Mouse (Mus musculus) hindbrain, embryonic 12.5 days (tissue): ENCODE data around the gene Naxd. TPM values are rescaled to one million over a fixed set of nuclear protein-coding genes. Genes with fewer than 3 reads are reported as not detected.
A peak's percentile ranks its signal among the peaks of the same experiment; 100 is the strongest.

Source experiments
- ATAC-seq: fragments of 200-750 bp; cut with Nextera tagmentation; 2 replicates; pipeline ENCODE4 v1.8.0; 2017; ENCODE audit warnings: moderate TSS enrichment; ENCODE audit not compliant: low FRiP score
- H3K27ac ChIP-seq: fragments of 300-500 bp; sonication (generic); 2 replicates; pipeline ENCODE4 v1.5.1; 2016; ENCODE audit warnings: mild to moderate bottlenecking
- H3K27me3 ChIP-seq: fragments of 300-500 bp; sonication (generic); 2 replicates; pipeline ENCODE4 v1.6.1; 2016; ENCODE audit warnings: mild to moderate bottlenecking
- H3K36me3 ChIP-seq: fragments of 300-500 bp; sonication (generic); 2 replicates; pipeline ENCODE4 v1.6.1; 2016; ENCODE audit warnings: mild to moderate bottlenecking
- H3K4me1 ChIP-seq: fragments of 300-500 bp; sonication (generic); 2 replicates; pipeline ENCODE4 v1.6.1; 2016
- H3K4me2 ChIP-seq: fragments of 300-500 bp; sonication (generic); replicated peaks from 2 replicates; pipeline ENCODE4 v1.6.1; 2016; ENCODE audit warnings: mild to moderate bottlenecking
- H3K4me3 ChIP-seq: fragments of 300-500 bp; sonication (generic); 2 replicates; pipeline ENCODE4 v1.5.1; 2016; ENCODE audit warnings: mild to moderate bottlenecking
- H3K9ac ChIP-seq: fragments of 300-500 bp; sonication (generic); 2 replicates; pipeline ENCODE4 v1.6.1; 2016; ENCODE audit warnings: mild to moderate bottlenecking, moderate library complexity
- H3K9me3 ChIP-seq: fragments of 300-500 bp; sonication (generic); replicated peaks from 2 replicates; pipeline ENCODE4 v1.6.1; 2016; ENCODE audit warnings: mild to moderate bottlenecking
- WGBS: fragments of 180-500 bp; shearing (Covaris S2); methylation state at CpG from one replicate; pipeline ENCODE4 v1.1.7; 2016; 5-methylcytosine and 5-hydroxymethylcytosine counted together
- polyA plus RNA-seq: library from polyadenylated mRNA; unstranded; fragments of >200 nt; fragmentation: Nextera tagmentation; extraction: Ambion mirVana; gene quantifications from 2 replicates; pipeline ENCODE4 v1.2.1, GENCODE M21; 2016

Gene Naxd
- polyA plus RNA-seq, 1 experiment from 2014 or later: 121 TPM

- Histone ChIP-seq H3K9me3 (no peaks in the 10 kb centered on the region), H3K4me3 (no peak overlapping the region), H3K9ac (no peak overlapping the region), H3K36me3 (peaks cover 29% of the 10 kb centered on the region), H3K4me1 (no peaks in the 10 kb centered on the region), H3K27me3 (no peaks in the 10 kb centered on the region), H3K27ac (no peak overlapping the region), H3K4me2 (no peak overlapping the region)
- WGBS: 94% methylated on average over 3 of the region's 3 CpGs
- no peak for ATAC-seq
These were observed 26.0 kb downstream of the Naxd start for GRCm38 (mm10) chr8:11523331-11523730.

- Histone ChIP-seq H3K4me1 (0 out of 2 replicates have a peak, but pooled peaks cover 3% of the 10 kb centered on the region), H3K27me3 (no peaks in the 10 kb centered on the region), H3K9ac (no peak overlapping the region), H3K27ac (no peak overlapping the region), H3K4me3 (no peak overlapping the region), H3K4me2 (no peak overlapping the region), H3K36me3 (peaks cover 24% of the 10 kb centered on the region; the same call in 1 of the 2 replicates), H3K9me3 (no peaks in the 10 kb centered on the region)
- ATAC-seq: no peak
- 74% methylated on average over 18 of the region's 18 CpGs for WGBS
These were observed 33.0 kb downstream of the Naxd start for GRCm38 (mm10) chr8:11530155-11530770.

GRCm38 (mm10) chr8:11530849-11531248 lies 33.5 kb downstream of the Naxd start:
- Histone ChIP-seq H3K36me3 (peaks cover 24% of the 10 kb centered on the region; the same call in 1 of the 2 replicates), H3K4me2 (no peak overlapping the region), H3K27ac (no peak overlapping the region), H3K4me1 (0 out of 2 replicates have a peak, but pooled peaks cover 3% of the 10 kb centered on the region), H3K4me3 (no peak overlapping the region), H3K27me3 (no peaks in the 10 kb centered on the region), H3K9ac (no peak overlapping the region), H3K9me3 (no peaks in the 10 kb centered on the region)
- WGBS: 57% methylated on average over 4 of the region's 4 CpGs
- no peak for ATAC-seq

GRCm38 (mm10) chr8:11534494-11534893 lies 37.2 kb downstream of the Naxd start:
- Histone ChIP-seq H3K4me2 (no peak overlapping the region), H3K36me3 (peaks cover 38% of the 10 kb centered on the region)
- no peak for ATAC-seq

GRCm38 (mm10) chr8:11539049-11539448 lies 41.7 kb downstream of the Naxd start:
- no peak overlapping the region for H3K4me3 ChIP-seq
- WGBS: 88% methylated on average over 4 of the region's 4 CpGs
- H3K27me3 ChIP-seq: no peaks in the 10 kb centered on the region
- H3K4me2 ChIP-seq: no peak overlapping the region
- H3K27ac ChIP-seq: no peak overlapping the region
- 0 out of 2 replicates have a peak, but pooled peaks cover 3% of the 10 kb centered on the region for H3K4me1 ChIP-seq
- no peak overlapping the region for H3K9ac ChIP-seq
- H3K9me3 ChIP-seq: no peaks in the 10 kb centered on the region
- ATAC-seq: no peak
- H3K36me3 ChIP-seq: peaks cover 45% of the 10 kb centered on the region

More at GRCm38 (mm10) chr8:11534494-11534893, 37.2 kb downstream of the Naxd start:
- H3K27ac ChIP-seq: no peak overlapping the region
- H3K9me3 ChIP-seq: no peaks in the 10 kb centered on the region
- WGBS: 35% methylated on average over 9 of the region's 9 CpGs
- H3K9ac ChIP-seq: no peak overlapping the region
- H3K4me1 ChIP-seq: 0 out of 2 replicates have a peak, but pooled peaks cover 3% of the 10 kb centered on the region
- H3K27me3 ChIP-seq: no peaks in the 10 kb centered on the region
- no peak overlapping the region for H3K4me3 ChIP-seq

GRCm38 (mm10) chr8:11540182-11540581 lies 42.9 kb downstream of the Naxd start:
- ATAC-seq: no peak
- H3K4me1 ChIP-seq: no peaks in the 10 kb centered on the region
- no peak overlapping the region for H3K4me2 ChIP-seq
- no peak overlapping the region for H3K27ac ChIP-seq
- no peak overlapping the region for H3K4me3 ChIP-seq
- H3K9ac ChIP-seq: no peak overlapping the region
- H3K9me3 ChIP-seq: no peaks in the 10 kb centered on the region
- no peaks in the 10 kb centered on the region for H3K27me3 ChIP-seq
- peaks cover 45% of the 10 kb centered on the region for H3K36me3 ChIP-seq
- WGBS: 97% methylated on average over 8 of the region's 8 CpGs

GRCm38 (mm10) chr8:11542031-11542430 lies 44.7 kb downstream of the Naxd start:
- H3K4me2 ChIP-seq: no peak overlapping the region
- WGBS: 96% methylated on average over 12 of the region's 12 CpGs
- no peaks in the 10 kb centered on the region for H3K4me1 ChIP-seq
- no peak overlapping the region for H3K27ac ChIP-seq
- H3K27me3 ChIP-seq: no peaks in the 10 kb centered on the region
- no peaks in the 10 kb centered on the region for H3K9me3 ChIP-seq
- H3K4me3 ChIP-seq: no peak overlapping the region
- peaks cover 45% of the 10 kb centered on the region for H3K36me3 ChIP-seq
- no peak for ATAC-seq
- no peak overlapping the region for H3K9ac ChIP-seq

- 88% methylated on average over 4 of the region's 4 CpGs for WGBS
- peaks cover 46% of the 10 kb centered on the region for H3K36me3 ChIP-seq
- H3K27me3 ChIP-seq: no peaks in the 10 kb centered on the region
- no peak for ATAC-seq
- H3K4me1 ChIP-seq: no peaks in the 10 kb centered on the region
- no peaks in the 10 kb centered on the region for H3K9me3 ChIP-seq
- no peak overlapping the region for H3K4me2 ChIP-seq
- no peak overlapping the region for H3K4me3 ChIP-seq
- no peak overlapping the region for H3K9ac ChIP-seq
- H3K27ac ChIP-seq: no peak overlapping the region
These were observed 45.6 kb downstream of the Naxd start for GRCm38 (mm10) chr8:11542866-11543265.

- WGBS: 54% methylated on average over 3 of the region's 3 CpGs
- ATAC-seq: no peak
- Histone ChIP-seq H3K4me3 (no peak overlapping the region), H3K4me1 (no peaks in the 10 kb centered on the region), H3K9me3 (no peaks in the 10 kb centered on the region), H3K9ac (no peak overlapping the region), H3K4me2 (no peak overlapping the region), H3K27ac (no peak overlapping the region), H3K27me3 (no peaks in the 10 kb centered on the region), H3K36me3 (peaks cover 39% of the 10 kb centered on the region)
These were observed 47.1 kb downstream of the Naxd start for GRCm38 (mm10) chr8:11544386-11544785.

- ATAC-seq: no peak
- Histone ChIP-seq H3K9ac (no peak overlapping the region), H3K27me3 (no peaks in the 10 kb centered on the region), H3K36me3 (peaks cover 16% of the 10 kb centered on the region), H3K4me2 (no peak overlapping the region), H3K9me3 (no peaks in the 10 kb centered on the region), H3K4me1 (peaks cover 11% of the 10 kb centered on the region), H3K4me3 (no peak overlapping the region), H3K27ac (no peak overlapping the region)
- WGBS: 68% methylated on average over 6 of the region's 6 CpGs
These were observed 49.8 kb downstream of the Naxd start for GRCm38 (mm10) chr8:11547063-11547462.

GRCm38 (mm10) chr8:11549706-11550105 lies 52.4 kb downstream of the Naxd start:
- no peak for ATAC-seq
- Histone ChIP-seq H3K4me2 (peak overlapping the region; percentile 74), H3K27ac (no peak overlapping the region), H3K36me3 (peaks cover 10% of the 10 kb centered on the region), H3K4me1 (peaks cover 16% of the 10 kb centered on the region), H3K9me3 (no peaks in the 10 kb centered on the region), H3K4me3 (peak overlapping the region; percentile 82), H3K27me3 (no peaks in the 10 kb centered on the region), H3K9ac (no peak overlapping the region)
- 16% methylated on average over 7 of the region's 7 CpGs for WGBS

GRCm38 (mm10) chr8:11550281-11550948 lies 53.1 kb downstream of the Naxd start, which contains the start of gene Cars2:
Gene Cars2 (minus strand): TSS chr8:11550783.
- peaks cover 10% of the 10 kb centered on the region for H3K36me3 ChIP-seq
- peak within 1 kb of the TSS; percentile 93 for H3K9ac ChIP-seq
- H3K27me3 ChIP-seq: no peaks in the 10 kb centered on the region
- peak; percentile 66 for ATAC-seq
- H3K9me3 ChIP-seq: no peaks in the 10 kb centered on the region
- WGBS: under 1% methylated on average over 53 of the region's 53 CpGs
- peaks cover 16% of the 10 kb centered on the region for H3K4me1 ChIP-seq
- peak within 1 kb of the TSS; percentile 74 for H3K4me2 ChIP-seq
- peak within 1 kb of the TSS; percentile 92 for H3K27ac ChIP-seq
- H3K4me3 ChIP-seq: peak within 1 kb of the TSS; percentile 82
